In the genomic region with DNA sequence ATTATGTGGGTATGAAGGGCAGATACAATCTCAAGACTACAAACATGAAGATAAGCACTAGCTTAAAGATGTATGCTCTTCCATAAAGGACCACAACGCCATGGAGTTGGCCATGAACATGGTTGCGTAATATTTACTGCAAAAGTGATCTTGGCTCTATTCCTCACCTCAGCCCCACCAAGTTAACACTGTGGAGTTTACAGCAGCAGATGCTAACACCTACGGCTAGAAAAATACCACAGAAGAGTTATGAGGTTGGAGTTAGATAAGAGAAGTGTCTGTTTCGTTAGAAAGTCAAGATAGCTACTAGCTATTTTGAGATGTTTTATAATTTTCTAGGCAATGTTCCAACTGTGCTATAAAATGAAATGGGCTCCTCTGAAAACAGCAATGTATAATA, we compare ENCODE assay signal across 23 mouse cellular contexts. TPM values are rescaled to one million over a fixed set of nuclear protein-coding genes. Genes with fewer than 3 reads are reported as not detected.
"Had no signal": no experiment of that assay in that cellular context is flagged by ENCODE, and none has a peak within 500 bp of the region (broad histone marks: within the 10 kb centered on the region; RNA-seq: fewer than 3 reads in every experiment).

No protein-coding gene starts in this region.

- ATAC-seq: intestine, embryonic 16.5 days; lung, postnatal 0 days had no signal

- H3K9me3 ChIP-seq: kidney, embryonic 15.5 days; limb, embryonic 15.5 days; midbrain, embryonic 10.5 days; neural tube, embryonic 15.5 days had no signal

- H3K9ac ChIP-seq: kidney, embryonic 15.5 days; limb, embryonic 15.5 days; liver, embryonic 14.5 days; neural tube, embryonic 15.5 days had no signal

- H3K4me2 ChIP-seq: kidney, embryonic 15.5 days; limb, embryonic 15.5 days; neural tube, embryonic 15.5 days had no signal

- DNase-seq: kidney, adult 2 months; kidney, postnatal 14 days; lung, adult 18-20 months; lung, postnatal 4 days; midbrain, embryonic 14.5 days; right cerebral cortex, postnatal 4 days; spleen, adult 18-20 months; thymus, adult 2 months; thymus, postnatal 25 days had no signal

- H3K36me3 ChIP-seq: kidney, embryonic 15.5 days; limb, embryonic 15.5 days; midbrain, embryonic 10.5 days; neural tube, embryonic 15.5 days had no signal

- H3K27me3 ChIP-seq: kidney, embryonic 15.5 days; limb, embryonic 15.5 days; neural tube, embryonic 15.5 days had no signal

- H3K4me1 ChIP-seq: limb, embryonic 15.5 days; midbrain, embryonic 10.5 days; neural tube, embryonic 15.5 days had no signal

- H3K27ac ChIP-seq: kidney, embryonic 15.5 days; limb, embryonic 15.5 days; liver, embryonic 14.5 days; midbrain, embryonic 10.5 days; neural tube, embryonic 15.5 days had no signal

- H3K4me3 ChIP-seq: kidney, embryonic 15.5 days; limb, embryonic 15.5 days; midbrain, embryonic 10.5 days; myocyte; neural tube, embryonic 15.5 days had no signal

RNA-seq across cellular contexts. Expression of a gene that starts 43.1 kb away (rescaled TPM):
- total RNA-seq: megakaryocyte, adult 5-6 weeks had no signal
- polyA plus RNA-seq: intestine, embryonic 16.5 days; kidney, adult 2 months; kidney, embryonic 15.5 days; large intestine, adult 2 months; limb, embryonic 11.5 days; limb, embryonic 15.5 days; liver, embryonic 14.5 days; lung, postnatal 0 days; midbrain, embryonic 10.5 days; myocyte; neural tube, embryonic 11.5 days; stomach, embryonic 14.5 days; thymus, adult 2 months; urinary bladder, adult 2 months had no signal
